Mouse (Mus musculus) left cerebral cortex, postnatal 4 days (tissue): ENCODE data around the gene Pkdrej. TPM values are rescaled to one million over a fixed set of nuclear protein-coding genes. Genes with fewer than 3 reads are reported as not detected.
"Not testable (repeated sequence)": the region's sequence is repeated elsewhere in the genome, so short reads cannot be mapped to it uniquely, and the experiment has no call there.

Experiments used
- DNase-seq: peaks from one replicate; pipeline ENCODE4 v3.0.0-alpha.2; 2022
- intact Hi-C: fragments of 180-260 bp; cut with DNase I; formaldehyde crosslinking; loops from one replicate; pipeline ENCODE4 v1.15.1; 2025
- total RNA-seq, 2 experiments: library from RNA; stranded (reverse); gene quantifications; 2 replicates each; pipeline ENCODE4 v1.2.3; 2021

The Pkdrej gene
- total RNA-seq = under 1 TPM; 0.36 to 0.46 TPM

- DNase-seq = peak; percentile 31
- intact Hi-C loops = no loop called here
Observed at GRCm38 (mm10) chr15:85821203-85822010, at the start of gene Pkdrej. Gene Pkdrej (minus strand): TSS chr15:85821734.

GRCm38 (mm10) chr15:85867696-85868095 lies 46.2 kb upstream of the Pkdrej start:
- peak; percentile 67 for DNase-seq
- intact Hi-C loops = no loop called here

- intact Hi-C loops, DNase-seq: not testable (repeated sequence)
Observed at GRCm38 (mm10) chr15:85865913-85866312, 44.4 kb upstream of the Pkdrej start.

GRCm38 (mm10) chr15:85859490-85860031 lies 38.0 kb upstream of the Pkdrej start, which contains the start of gene Gtse1:
Gene Gtse1 (plus strand): TSS chr15:85859745.
- peak; percentile 95 for DNase-seq
- intact Hi-C loops = no loop called here

- DNase-seq = peak; percentile 18
- intact Hi-C loops = no loop called here
Observed at GRCm38 (mm10) chr15:85858980-85859489, 37.5 kb upstream of the Pkdrej start.

- intact Hi-C loops = no loop called here
- peak; percentile 48 for DNase-seq
Observed at GRCm38 (mm10) chr15:85851656-85852392, 30.3 kb upstream of the Pkdrej start.

GRCm38 (mm10) chr15:85845071-85845470 lies 23.5 kb upstream of the Pkdrej start:
- DNase-seq = no peak
- intact Hi-C loops = no loop called here

GRCm38 (mm10) chr15:85841796-85842360 lies 20.3 kb upstream of the Pkdrej start:
- no peak for DNase-seq
- intact Hi-C loops = no loop called here

- DNase-seq = peak; percentile 43
Observed at GRCm38 (mm10) chr15:85840983-85841382, 19.4 kb upstream of the Pkdrej start.

GRCm38 (mm10) chr15:85836887-85837286 lies 15.4 kb upstream of the Pkdrej start:
- no peak for DNase-seq
- intact Hi-C loops = no loop called here

More at GRCm38 (mm10) chr15:85840983-85841382, 19.4 kb upstream of the Pkdrej start:
- intact Hi-C loops = no loop called here

GRCm38 (mm10) chr15:85835335-85835734 lies 13.8 kb upstream of the Pkdrej start:
- intact Hi-C loops = no loop called here
- DNase-seq = no peak

GRCm38 (mm10) chr15:85832599-85832998 lies 11.1 kb upstream of the Pkdrej start:
- DNase-seq = no peak
- intact Hi-C loops = no loop called here

- intact Hi-C loops = no loop called here
- peak; percentile 78 for DNase-seq
Observed at GRCm38 (mm10) chr15:85831954-85832590, 10.5 kb upstream of the Pkdrej start, which contains the start of gene Ttc38. Gene Ttc38 (plus strand): TSS chr15:85832306.

GRCm38 (mm10) chr15:85829470-85829869 lies 7.9 kb upstream of the Pkdrej start:
- intact Hi-C loops = no loop called here
- no peak for DNase-seq

- intact Hi-C loops = no loop called here
- no peak for DNase-seq
Observed at GRCm38 (mm10) chr15:85828071-85828470, 6.5 kb upstream of the Pkdrej start.

- no peak for DNase-seq
- intact Hi-C loops = no loop called here
Observed at GRCm38 (mm10) chr15:85826676-85827075, 5.1 kb upstream of the Pkdrej start.

- intact Hi-C loops = no loop called here
Observed at GRCm38 (mm10) chr15:85822011-85822359, 451 bp upstream of the Pkdrej start.

GRCm38 (mm10) chr15:85813428-85813827 lies 8.1 kb downstream of the Pkdrej start:
- DNase-seq = no peak
- intact Hi-C loops = no loop called here

More at GRCm38 (mm10) chr15:85822011-85822359, 451 bp upstream of the Pkdrej start:
- DNase-seq = no peak

GRCm38 (mm10) chr15:85811535-85812277 lies 9.8 kb downstream of the Pkdrej start, which contains the start of gene Cdpf1:
Gene Cdpf1 (minus strand): TSS chr15:85811697.
- DNase-seq = peak; percentile 99
- intact Hi-C loops = no loop called here
